Mouse (Mus musculus): ENCODE results near the gene Mob1b. TPM values are rescaled to one million over a fixed set of nuclear protein-coding genes. Genes with fewer than 3 reads are reported as not detected.

The Mob1b gene
- polyA plus RNA-seq, 2 experiments: 11.3 to 11.6 TPM

DNA sequence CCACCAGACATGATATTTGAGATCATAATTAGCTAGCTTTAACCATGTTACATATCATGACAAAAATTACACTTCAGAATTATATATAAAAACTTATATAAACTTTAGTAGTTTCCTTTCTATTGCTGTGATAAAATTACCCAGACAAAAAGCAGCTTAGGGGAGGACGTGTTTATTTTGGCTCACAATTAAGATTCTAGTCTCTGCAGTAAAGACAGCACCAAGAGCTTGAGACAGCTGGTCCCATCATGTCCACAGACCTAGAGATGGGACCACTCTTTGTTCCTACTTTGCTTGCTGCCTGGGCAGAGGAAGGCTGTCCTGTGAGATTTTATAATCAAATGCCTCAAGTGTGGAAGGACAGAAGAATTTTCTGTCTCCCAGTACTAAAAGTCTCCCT, 64.4 kb downstream of the Mob1b start:
- WGBS: 73% methylated on average over 1 of the region's 1 CpGs
- Histone ChIP-seq H3K9me3 (ENCODE audit: control insufficient read depth, low read length) (no peaks in the 10 kb centered on the region), H3K27ac (replicated peaks; ENCODE audit: low read depth, low read length) (no peak overlapping the region), H3K36me3 (ENCODE audit: control insufficient read depth, insufficient read depth, low read length) (peaks cover 35% of the 10 kb centered on the region), H3K4me1 (ENCODE audit: control insufficient read depth, insufficient read depth, low read length) (no peaks in the 10 kb centered on the region), H3K27me3 (ENCODE audit: control insufficient read depth, insufficient read depth, low read length) (no peaks in the 10 kb centered on the region), H3K4me3 (replicated peaks; ENCODE audit: low read length) (no peak overlapping the region), H3K9ac (ENCODE audit: low read depth, low read length, severe bottlenecking) (no peak overlapping the region), H3K4me2 (replicated peaks; ENCODE audit: low read depth, low read length, severe bottlenecking) (no peak overlapping the region)
- no peak for TF ChIP-seq POLR2A (IDR thresholded peaks at IDR 0.05; ENCODE audit: borderline replicate concordance, extremely low read depth, insufficient read depth, insufficient read length)
- DNase-seq (ENCODE audit: low spot score) (no peak), ATAC-seq (ENCODE audit: low FRiP score, low read depth) (no peak)

DNA sequence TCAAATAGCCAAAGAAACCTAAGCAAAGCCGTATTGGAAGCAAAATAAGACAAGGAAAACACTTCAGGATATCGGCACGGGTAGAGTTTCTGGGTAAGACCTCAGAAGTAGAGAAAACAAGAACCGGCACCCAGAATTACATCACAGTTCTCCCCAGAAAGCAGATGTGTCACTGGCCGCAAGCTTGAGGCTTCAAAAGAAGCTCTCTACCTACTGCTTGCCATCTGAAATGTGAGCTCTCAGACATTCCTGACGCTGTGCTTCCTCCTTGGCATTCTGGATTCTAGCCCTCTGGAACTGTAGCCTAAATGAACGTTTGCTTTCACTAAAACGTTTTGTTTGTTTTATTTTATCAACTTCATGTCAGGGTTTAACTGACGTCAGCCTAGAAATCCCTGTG, 70.0 kb downstream of the Mob1b start:
- no peak for TF ChIP-seq POLR2A (IDR thresholded peaks at IDR 0.05; ENCODE audit: borderline replicate concordance, extremely low read depth, insufficient read depth, insufficient read length)
- Histone ChIP-seq H3K9ac (ENCODE audit: low read depth, low read length, severe bottlenecking) (no peak overlapping the region), H3K9me3 (ENCODE audit: control insufficient read depth, low read length) (no peaks in the 10 kb centered on the region), H3K27me3 (ENCODE audit: control insufficient read depth, insufficient read depth, low read length) (no peaks in the 10 kb centered on the region), H3K4me2 (replicated peaks; ENCODE audit: low read depth, low read length, severe bottlenecking) (no peak overlapping the region), H3K36me3 (ENCODE audit: control insufficient read depth, insufficient read depth, low read length) (no peaks in the 10 kb centered on the region), H3K4me3 (replicated peaks; ENCODE audit: low read length) (no peak overlapping the region), H3K4me1 (ENCODE audit: control insufficient read depth, insufficient read depth, low read length) (no peaks in the 10 kb centered on the region), H3K27ac (replicated peaks; ENCODE audit: low read depth, low read length) (no peak overlapping the region)
- WGBS: 47% methylated on average over 9 of the region's 9 CpGs
- ATAC-seq (ENCODE audit: low FRiP score, low read depth): no peak
- DNase-seq (ENCODE audit: low spot score): no peak

DNA sequence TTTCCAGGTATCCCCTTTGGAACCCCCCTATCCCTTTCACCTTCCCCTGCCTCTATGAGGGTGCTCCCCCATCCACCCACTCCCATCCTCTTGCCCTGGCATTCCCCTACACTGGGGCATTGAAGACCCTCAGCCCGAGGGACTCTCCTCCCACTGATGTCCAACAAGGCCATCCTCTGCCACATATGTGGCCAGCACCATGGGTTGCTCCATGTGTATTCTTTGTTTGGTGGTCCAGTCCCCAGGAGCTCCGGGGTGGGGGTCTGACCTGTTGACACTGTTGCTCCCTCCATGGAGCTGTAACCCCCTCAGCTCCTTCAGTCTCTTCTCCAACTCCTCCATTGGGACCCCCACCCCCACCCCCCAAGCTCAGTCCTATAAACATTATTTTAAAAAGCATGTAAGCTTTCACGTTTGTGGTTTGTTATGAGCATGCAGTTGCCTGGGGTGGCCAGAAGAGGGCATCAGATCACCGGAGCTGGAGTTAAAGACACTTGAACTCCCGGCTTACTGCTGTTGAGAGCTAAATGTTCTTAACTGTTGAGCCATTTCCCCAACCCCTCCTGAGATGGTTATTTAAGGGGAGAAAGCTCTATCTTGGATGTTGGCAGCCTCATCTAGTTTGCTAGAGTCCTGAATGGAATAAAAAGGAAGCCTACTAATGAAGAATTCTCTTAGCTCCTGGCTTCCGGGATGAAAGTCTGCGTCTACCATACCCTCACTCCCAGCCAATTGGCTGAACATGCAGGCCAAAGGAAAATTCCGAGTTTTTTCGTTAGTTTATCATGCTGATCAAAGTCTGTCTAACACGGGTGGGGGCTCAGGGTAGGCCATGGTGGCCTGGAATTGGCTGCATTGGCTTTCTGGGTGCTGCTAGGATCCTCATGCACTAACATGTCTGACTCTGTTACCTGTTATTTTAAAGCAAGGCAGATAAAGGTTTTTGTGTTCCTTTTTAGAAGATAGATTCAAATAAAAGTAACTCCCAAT, 70.9 kb downstream of the Mob1b start:
- ATAC-seq (ENCODE audit: low FRiP score, low read depth): no peak
- no peak overlapping the region for H3K27ac ChIP-seq (replicated peaks; ENCODE audit: low read depth, low read length)

DNA sequence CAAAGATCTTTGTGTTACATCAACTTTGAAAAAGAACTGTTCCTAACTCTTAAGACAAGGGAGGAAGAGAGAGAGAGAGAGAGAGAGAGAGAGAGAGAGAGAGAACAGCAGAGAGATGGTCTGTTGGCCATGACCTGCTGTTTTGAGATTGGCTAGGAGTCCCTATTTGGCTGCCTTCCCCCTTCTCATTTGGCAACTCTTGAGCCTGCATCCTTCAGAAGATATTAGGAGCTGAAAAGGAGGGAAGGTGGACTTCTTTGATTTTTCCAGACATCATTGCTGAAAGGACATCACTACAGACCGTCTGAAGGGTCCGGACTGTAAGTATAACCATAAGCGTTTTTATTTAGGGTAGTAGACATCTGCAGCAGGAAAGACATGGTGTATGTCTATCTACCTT, 73.0 kb downstream of the Mob1b start:
- Histone ChIP-seq H3K4me2 (replicated peaks; ENCODE audit: low read depth, low read length, severe bottlenecking) (no peak overlapping the region), H3K27ac (replicated peaks; ENCODE audit: low read depth, low read length) (no peak overlapping the region), H3K4me3 (replicated peaks; ENCODE audit: low read length) (no peak overlapping the region), H3K27me3 (ENCODE audit: control insufficient read depth, insufficient read depth, low read length) (no peaks in the 10 kb centered on the region), H3K9me3 (ENCODE audit: control insufficient read depth, low read length) (no peaks in the 10 kb centered on the region), H3K9ac (ENCODE audit: low read depth, low read length, severe bottlenecking) (no peak overlapping the region), H3K4me1 (ENCODE audit: control insufficient read depth, insufficient read depth, low read length) (no peaks in the 10 kb centered on the region), H3K36me3 (ENCODE audit: control insufficient read depth, insufficient read depth, low read length) (no peaks in the 10 kb centered on the region)
- no peak for TF ChIP-seq POLR2A (IDR thresholded peaks at IDR 0.05; ENCODE audit: borderline replicate concordance, extremely low read depth, insufficient read depth, insufficient read length)
- ATAC-seq (ENCODE audit: low FRiP score, low read depth) (no peak), DNase-seq (ENCODE audit: low spot score) (no peak)
- WGBS: 87% methylated on average over 3 of the region's 3 CpGs

More for the DNA sequence above, 70.9 kb downstream of the Mob1b start:
- Histone ChIP-seq H3K4me1 (ENCODE audit: control insufficient read depth, insufficient read depth, low read length) (no peaks in the 10 kb centered on the region), H3K4me3 (replicated peaks; ENCODE audit: low read length) (no peak overlapping the region), H3K9me3 (ENCODE audit: control insufficient read depth, low read length) (no peaks in the 10 kb centered on the region), H3K9ac (ENCODE audit: low read depth, low read length, severe bottlenecking) (no peak overlapping the region), H3K4me2 (replicated peaks; ENCODE audit: low read depth, low read length, severe bottlenecking) (no peak overlapping the region), H3K27me3 (ENCODE audit: control insufficient read depth, insufficient read depth, low read length) (no peaks in the 10 kb centered on the region), H3K36me3 (ENCODE audit: control insufficient read depth, insufficient read depth, low read length) (no peaks in the 10 kb centered on the region)
- DNase-seq (ENCODE audit: low spot score): peak; percentile 27
- 41% methylated on average over 10 of the region's 10 CpGs for WGBS
- no peak for TF ChIP-seq POLR2A (IDR thresholded peaks at IDR 0.05; ENCODE audit: borderline replicate concordance, extremely low read depth, insufficient read depth, insufficient read length)

DNA sequence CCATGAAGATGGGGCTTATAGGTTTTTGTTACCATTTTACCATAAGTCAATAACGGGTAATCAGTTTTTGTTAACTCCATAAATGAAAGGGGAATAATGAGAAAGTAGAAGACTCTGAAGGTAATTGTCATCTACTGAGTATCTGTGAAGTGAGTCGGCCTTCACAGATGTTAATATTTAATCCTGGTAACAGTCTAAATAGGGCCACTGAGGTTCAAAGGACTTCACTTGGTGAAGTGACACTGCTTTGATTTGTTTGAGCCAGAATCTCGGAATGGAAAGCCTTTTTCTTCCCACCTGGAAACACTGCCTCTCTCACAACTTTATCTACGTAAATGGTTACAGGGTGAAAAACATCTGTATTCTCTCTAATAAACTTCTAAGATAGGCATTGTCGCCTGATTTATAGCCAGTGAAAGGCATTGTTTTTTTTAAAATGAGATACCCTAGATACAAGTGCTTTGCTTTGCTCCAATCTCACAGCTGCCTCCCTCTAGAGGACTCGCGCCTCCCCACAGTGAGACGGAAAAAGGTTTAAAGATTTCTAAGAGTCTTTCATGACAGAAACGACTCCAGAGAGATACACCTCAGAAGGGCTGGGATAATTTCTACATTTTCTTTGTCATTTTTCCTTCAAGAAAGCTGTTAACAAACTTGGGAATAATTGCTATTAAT, 75.4 kb downstream of the Mob1b start:
- H3K4me1 ChIP-seq (ENCODE audit: control insufficient read depth, insufficient read depth, low read length): no peaks in the 10 kb centered on the region
- 49% methylated on average over 9 of the region's 9 CpGs for WGBS
- H3K36me3 ChIP-seq (ENCODE audit: control insufficient read depth, insufficient read depth, low read length): no peaks in the 10 kb centered on the region
- no peak overlapping the region for H3K9ac ChIP-seq (ENCODE audit: low read depth, low read length, severe bottlenecking)
- no peak for TF ChIP-seq POLR2A (IDR thresholded peaks at IDR 0.05; ENCODE audit: borderline replicate concordance, extremely low read depth, insufficient read depth, insufficient read length)
- H3K27ac ChIP-seq (replicated peaks; ENCODE audit: low read depth, low read length): no peak overlapping the region
- DNase-seq (ENCODE audit: low spot score): no peak
- H3K4me3 ChIP-seq (replicated peaks; ENCODE audit: low read length): no peak overlapping the region
- no peak overlapping the region for H3K4me2 ChIP-seq (replicated peaks; ENCODE audit: low read depth, low read length, severe bottlenecking)
- ATAC-seq (ENCODE audit: low FRiP score, low read depth): no peak
- H3K27me3 ChIP-seq (ENCODE audit: control insufficient read depth, insufficient read depth, low read length): no peaks in the 10 kb centered on the region
- no peaks in the 10 kb centered on the region for H3K9me3 ChIP-seq (ENCODE audit: control insufficient read depth, low read length)
